Mouse (Mus musculus) testis, adult 10 weeks (tissue): ENCODE results near the gene Slc25a40. TPM values are rescaled to one million over a fixed set of nuclear protein-coding genes. Genes with fewer than 3 reads are reported as not detected.

Source experiments
- polyA plus RNA-seq: library from polyadenylated mRNA; stranded (reverse); fragments of 350-450 nt; fragmentation: Illumina TruSeq; extraction: RNeasy Lipid Tissue Mini Kit (QIAGEN cat#74804); gene quantifications from one replicate; pipeline ENCODE4 v1.2.3, GENCODE M21; 2014; ENCODE audit warnings: low read depth, low replicate concordance

Gene Slc25a40
- polyA plus RNA-seq = 19.8 TPM

DNA sequence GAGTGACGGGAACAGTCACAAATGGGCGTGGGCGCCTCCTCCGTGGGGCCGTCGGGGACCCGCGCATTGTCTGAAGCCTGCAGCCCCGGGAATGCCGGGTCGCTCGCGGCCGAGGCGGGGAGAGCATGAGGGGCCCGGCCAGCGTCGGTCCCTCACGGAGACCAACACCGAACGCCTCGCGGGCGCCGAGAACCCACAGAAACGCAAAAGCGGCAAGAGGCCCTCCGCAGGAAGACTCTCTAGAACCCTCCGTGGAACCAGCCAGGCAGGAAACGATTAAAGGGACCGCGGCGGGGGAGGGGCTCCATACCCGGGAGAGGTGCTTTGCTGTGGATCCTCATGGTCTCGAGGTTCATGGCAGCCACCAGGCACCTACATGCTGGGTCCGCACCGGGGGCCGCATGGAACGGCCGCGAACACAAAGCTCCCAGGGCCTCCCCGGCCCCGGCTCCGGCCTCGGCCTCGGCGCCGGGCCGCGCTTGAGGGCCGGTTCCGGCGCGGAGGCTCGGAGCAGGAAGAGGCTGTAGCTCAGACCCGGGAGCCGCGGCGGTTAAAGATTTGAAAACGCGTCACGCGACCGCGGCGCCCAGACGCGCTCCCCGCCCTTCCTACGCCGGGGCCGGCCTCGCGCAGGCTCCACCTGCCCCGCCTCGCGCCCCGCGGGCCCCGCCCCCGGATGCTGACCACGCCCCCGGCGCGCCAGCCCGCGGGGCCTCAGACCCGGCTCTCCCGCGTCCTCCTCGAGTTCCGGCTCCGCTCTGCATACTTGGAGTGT lies at the start of gene Slc25a40, which contains the start of gene Dbf4:
Gene Slc25a40 (plus strand): TSS at position 694 of the 775 bp plus-strand sequence.
Gene Dbf4 (minus strand): TSS at position 560 of the 775 bp plus-strand sequence.

Other genes with a start within 250 kb of the Slc25a40 start
- 12.9 TPM for gene Adam22, start 54.7 kb upstream of the Slc25a40 start, polyA plus RNA-seq
- 128 TPM for gene Dbf4, start 134 bp upstream of the Slc25a40 start, polyA plus RNA-seq
- 8.8 TPM for gene Rundc3b, start 200.1 kb downstream of the Slc25a40 start, polyA plus RNA-seq
- 2.7 TPM for gene Abcb1a, start 237.2 kb downstream of the Slc25a40 start, polyA plus RNA-seq